Mouse (Mus musculus): Measurements from ENCODE around the gene Casz1. TPM values are rescaled to one million over a fixed set of nuclear protein-coding genes. Genes with fewer than 3 reads are reported as not detected.
A peak's percentile ranks its signal among the peaks of the same experiment; 100 is the strongest.

Casz1 gene
- total RNA-seq (2021), result 1 to 10 TPM; 1.0 to 1.5 TPM
- long read RNA-seq, experiment 1, partial matches to known transcripts, result 5 of 5 reads
- long read RNA-seq, experiment 1, other reads (novel, unspliced or antisense), result 0 of 5 reads
- long read RNA-seq, experiment 2, partial matches to known transcripts, result 0 of 2 reads
- long read RNA-seq, experiment 2, other reads (novel, unspliced or antisense), result 2 of 2 reads

DNA sequence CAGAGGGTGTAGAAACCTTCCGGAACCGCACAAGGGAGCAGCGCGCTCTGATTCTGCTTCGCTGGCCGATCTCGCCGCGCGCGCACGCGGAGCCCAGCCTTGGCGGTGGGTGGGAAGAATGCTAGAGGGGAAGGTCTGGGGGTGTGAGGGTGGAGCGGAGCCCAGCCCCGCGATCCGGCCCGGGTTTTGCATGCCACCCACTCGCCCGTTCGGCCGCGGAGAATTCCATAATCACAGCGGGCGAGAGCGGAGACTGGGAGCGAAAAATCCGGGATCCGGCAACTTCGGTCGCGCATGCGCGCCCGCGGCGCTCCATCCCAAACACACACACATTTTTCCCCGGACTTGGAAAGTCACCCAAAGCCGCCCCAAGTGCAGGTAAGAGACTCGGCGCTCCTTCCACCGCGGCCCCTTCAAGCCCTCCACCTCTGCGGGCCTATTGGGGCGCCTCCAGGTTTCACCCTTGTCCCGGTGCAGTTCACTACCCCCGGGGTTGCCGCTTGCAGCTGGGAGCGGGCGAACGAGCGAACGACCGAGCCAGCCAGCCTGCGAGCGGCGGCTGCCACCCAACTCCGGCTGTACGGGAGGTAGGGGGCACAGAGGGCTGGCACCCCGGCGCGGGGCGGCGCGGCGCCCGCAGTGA is at the start of gene Casz1:
TSS of gene Casz1 (plus strand) at position 293 of the 643 bp plus-strand sequence.
- DNase-seq (ENCODE audit: extremely low spot score in 1 of 2, low spot score in 2 of 2), result peak; percentile 88 to 91
- intact Hi-C loops (cut with DNase I), result loop anchor here (2.0 kb wide), 2 partner anchors 61 to 97 kb away; no protein-coding TSS in a partner anchor
- no peak within 1 kb of the TSS for H3K27ac ChIP-seq
- TF ChIP-seq CTCF (IDR thresholded peaks at IDR 0.05), result no peak; the same call in 1 of the 2 replicates
- H3K4me3 ChIP-seq, result peak within 1 kb of the TSS; percentile 60

DNA sequence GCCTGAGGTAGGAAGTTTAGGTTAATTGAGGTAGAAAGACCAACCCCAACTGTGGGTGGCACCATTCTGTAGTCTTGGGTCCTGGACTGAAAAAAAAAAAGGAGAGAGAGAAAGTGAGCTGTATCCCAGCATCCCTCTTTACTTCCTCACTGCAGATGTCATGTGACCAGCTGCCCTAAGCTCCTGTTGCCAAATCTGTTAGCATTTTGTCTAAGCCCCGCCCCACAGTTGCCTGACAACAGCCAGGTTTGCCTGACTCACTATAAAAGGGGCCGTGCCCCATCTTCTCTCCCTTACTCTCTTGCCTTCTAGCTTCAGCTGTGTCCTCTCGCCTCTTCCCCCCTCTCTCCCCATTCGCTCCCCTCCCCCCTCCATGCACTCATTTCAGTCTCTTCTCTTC is 45.4 kb upstream of the Casz1 start:
- DNase-seq (ENCODE audit: extremely low spot score in 1 of 2, low spot score in 2 of 2), result no peak
- Histone ChIP-seq H3K27ac (no peak overlapping the region), H3K4me3 (no peak overlapping the region)
- TF ChIP-seq CTCF (IDR thresholded peaks at IDR 0.05), result no peak
- intact Hi-C loops (cut with DNase I), result no loop called here

DNA sequence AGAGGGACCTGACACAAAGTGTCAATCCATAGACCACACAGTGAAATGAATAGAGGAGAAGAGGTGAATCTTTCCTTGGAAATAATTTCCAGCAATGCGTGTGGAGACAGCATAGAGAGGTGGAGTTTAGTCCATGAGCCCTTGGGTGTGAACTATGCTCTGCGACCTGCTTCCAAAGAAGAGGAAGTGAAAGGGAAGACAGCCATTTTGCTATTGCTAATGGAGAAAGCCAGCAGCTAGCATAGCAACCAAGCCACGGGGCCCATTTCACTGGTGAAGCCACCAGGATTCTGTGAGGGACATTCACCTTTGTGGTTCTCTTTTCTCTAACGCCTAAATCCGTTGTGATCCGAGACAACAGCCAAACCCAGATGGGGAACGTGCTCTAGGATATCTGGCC is 44.1 kb upstream of the Casz1 start:
- H3K4me3 ChIP-seq, result no peak overlapping the region
- intact Hi-C loops (cut with DNase I), result no loop called here
- no peak for DNase-seq (ENCODE audit: extremely low spot score in 1 of 2, low spot score in 2 of 2)
- H3K27ac ChIP-seq, result no peak overlapping the region
- no peak for TF ChIP-seq CTCF (IDR thresholded peaks at IDR 0.05)

DNA sequence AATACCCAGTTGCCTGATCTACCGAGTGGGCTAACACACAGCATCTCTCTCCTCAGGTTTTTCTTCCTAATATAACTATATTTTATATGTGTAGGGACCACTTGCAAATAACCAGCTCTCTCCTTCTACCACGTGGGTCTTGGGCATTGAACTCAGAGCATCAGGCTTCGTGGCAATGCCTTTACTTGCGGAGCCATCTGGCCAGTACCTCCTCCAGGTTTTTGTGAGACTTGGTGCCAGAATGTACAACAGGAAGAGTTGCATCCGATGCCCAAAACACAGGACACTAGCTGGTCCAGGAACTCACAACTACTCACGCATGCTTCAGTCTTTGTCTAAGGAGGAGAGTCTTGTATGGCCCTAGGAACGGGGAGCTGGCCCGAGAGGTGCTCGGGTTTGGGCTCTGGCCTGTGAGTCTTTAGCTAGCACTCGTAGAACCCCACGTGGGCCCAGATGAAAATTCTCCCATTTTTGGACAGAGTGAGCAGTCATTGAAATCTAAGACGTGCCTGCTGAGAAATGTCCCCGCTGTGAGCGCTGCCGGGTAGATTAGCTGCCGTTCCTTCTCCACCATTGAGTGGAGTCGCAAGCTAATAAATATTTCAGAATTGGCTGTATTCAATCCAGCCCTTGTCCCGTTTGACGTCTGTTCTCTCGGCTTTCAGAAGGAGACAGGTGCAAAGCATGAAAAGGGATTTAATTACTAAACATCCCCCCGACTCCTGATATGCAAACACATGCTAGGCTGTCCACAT is 38.0 kb upstream of the Casz1 start:
- no peak for DNase-seq (ENCODE audit: extremely low spot score in 1 of 2, low spot score in 2 of 2)
- no peak for TF ChIP-seq CTCF (IDR thresholded peaks at IDR 0.05)
- H3K4me3 ChIP-seq, result no peak overlapping the region
- H3K27ac ChIP-seq, result no peak overlapping the region
- intact Hi-C loops (cut with DNase I), result no loop called here

DNA sequence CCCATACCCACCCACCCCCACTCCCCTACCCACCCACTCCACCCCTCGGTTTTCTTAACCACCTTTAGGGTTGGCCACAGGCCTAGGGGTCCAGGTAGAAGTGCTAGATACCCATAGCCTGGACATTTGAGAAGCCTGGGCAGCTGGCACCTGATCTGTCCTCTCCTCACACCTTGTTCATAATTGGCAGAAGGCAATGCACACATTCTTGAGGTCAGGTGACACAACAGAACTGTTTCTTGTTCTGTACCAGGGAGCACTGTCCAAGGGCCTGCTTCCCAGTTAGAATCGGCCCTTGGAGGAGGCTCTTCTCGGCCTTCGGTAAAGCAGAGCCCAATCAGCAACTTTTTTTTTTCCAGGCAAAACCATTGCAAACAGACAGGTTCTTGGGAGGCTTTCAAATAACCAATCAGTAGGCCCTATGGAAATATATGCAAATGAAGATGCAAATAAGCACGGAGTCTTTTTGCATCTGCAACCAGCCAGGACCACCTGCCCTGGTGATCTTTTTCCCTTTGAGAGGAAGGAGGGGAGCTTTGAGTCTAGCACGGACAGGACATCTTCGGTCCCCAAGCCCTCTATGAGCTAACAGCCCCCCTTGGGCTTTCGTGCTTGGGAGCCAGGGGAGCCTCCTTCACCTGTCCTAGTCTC is 36.4 kb upstream of the Casz1 start:
- Histone ChIP-seq H3K27ac (no peak overlapping the region), H3K4me3 (no peak overlapping the region)
- intact Hi-C loops (cut with DNase I), result no loop called here
- DNase-seq (ENCODE audit: extremely low spot score in 1 of 2, low spot score in 2 of 2), result no peak
- TF ChIP-seq CTCF (IDR thresholded peaks at IDR 0.05), result no peak

DNA sequence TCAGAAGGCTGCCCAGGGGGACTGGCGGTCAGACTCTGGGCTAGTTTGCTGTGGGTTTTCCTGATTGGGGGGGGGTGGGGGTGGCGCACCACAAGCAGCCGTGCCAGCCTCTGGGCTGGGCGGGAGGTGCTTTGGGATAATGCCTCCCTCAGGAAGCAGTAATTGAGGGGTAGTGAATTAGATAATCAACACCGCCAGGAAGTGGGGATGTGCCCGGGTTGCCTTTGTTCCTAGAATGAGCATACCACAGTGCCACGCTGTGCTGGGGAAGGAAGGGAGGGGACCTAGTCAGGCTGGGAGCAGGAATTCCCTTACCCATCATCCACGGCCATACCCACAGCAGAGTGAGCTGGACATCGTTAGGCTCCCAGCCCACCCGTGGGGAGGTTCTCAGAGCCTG is 35.6 kb upstream of the Casz1 start:
- intact Hi-C loops (cut with DNase I), result no loop called here
- no peak overlapping the region for H3K27ac ChIP-seq
- DNase-seq (ENCODE audit: extremely low spot score in 1 of 2, low spot score in 2 of 2), result no peak
- TF ChIP-seq CTCF (IDR thresholded peaks at IDR 0.05), result no peak
- H3K4me3 ChIP-seq, result no peak overlapping the region

DNA sequence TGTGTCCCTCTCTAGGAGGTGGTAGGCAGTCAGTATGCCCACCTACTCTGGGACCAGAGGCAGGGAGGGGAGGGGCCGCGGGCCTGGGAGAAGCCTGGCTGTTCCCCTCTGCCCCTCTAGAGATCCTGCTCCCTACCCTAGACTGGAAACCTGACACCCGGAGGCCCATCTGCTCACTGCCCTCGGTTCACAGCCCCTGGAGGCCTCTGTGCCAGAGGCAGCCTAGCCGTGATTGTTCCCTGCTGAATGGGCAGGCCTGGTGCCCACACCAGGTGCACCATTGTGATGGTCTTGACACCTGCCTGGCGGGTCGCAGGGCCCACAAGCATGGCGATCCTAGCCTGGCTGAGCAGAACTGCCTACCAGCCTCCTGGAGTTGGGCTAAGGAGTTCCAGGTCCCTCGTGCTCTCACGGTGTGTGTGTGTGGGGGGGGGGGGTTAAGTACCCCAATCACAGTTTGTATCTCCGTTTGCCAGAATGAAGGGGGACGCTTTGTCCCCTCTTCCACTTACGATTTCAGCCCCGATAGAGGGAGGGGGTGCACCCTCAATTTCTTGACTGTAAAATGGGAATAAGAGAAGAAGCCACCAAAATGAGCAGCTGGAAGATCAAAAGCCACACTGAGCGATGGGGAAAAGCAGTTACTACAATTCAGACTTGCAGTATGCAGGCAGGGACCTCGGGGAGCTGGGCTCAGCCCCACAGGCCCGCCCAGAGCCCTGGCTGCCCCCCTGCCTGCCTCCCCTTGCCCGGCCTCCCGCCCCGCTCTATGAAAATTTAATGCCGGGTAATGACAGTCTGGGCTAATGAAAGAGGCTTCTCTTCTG is 33.4 kb upstream of the Casz1 start:
- Histone ChIP-seq H3K27ac (no peak overlapping the region), H3K4me3 (no peak overlapping the region)
- no peak for DNase-seq (ENCODE audit: extremely low spot score in 1 of 2, low spot score in 2 of 2)
- intact Hi-C loops (cut with DNase I), result no loop called here
- no peak for TF ChIP-seq CTCF (IDR thresholded peaks at IDR 0.05)

DNA sequence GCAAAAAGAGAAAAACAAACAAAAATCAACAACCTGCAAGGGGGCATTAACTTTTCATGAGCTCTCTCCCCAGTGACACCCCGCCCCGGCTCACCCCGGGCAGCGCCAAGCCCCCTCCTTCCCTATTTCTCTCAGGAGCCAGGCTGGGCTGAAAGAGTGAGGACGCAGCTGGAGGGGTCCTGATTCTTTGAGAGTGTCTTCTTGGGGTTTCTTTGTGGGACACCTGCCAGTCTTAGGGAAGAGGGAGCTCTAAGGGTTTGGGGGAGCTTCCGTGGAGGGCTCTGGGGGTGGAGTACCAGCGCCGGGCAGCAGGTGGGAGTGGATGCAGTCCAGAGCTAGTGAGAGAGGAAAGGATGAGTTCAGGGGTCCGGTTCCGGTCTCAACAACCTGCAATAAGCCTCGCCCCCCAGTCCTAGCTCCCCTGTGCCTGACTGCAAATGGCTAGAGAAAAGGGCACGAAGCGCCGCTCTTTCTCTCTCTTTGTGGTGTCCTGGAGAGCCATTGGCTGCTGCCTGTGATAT is 32.8 kb upstream of the Casz1 start:
- TF ChIP-seq CTCF (IDR thresholded peaks at IDR 0.05), result no peak; the same call in 1 of the 2 replicates
- Histone ChIP-seq H3K27ac (no peak overlapping the region), H3K4me3 (no peak overlapping the region)
- DNase-seq (ENCODE audit: extremely low spot score in 1 of 2, low spot score in 2 of 2), result no peak
- intact Hi-C loops (cut with DNase I), result no loop called here

DNA sequence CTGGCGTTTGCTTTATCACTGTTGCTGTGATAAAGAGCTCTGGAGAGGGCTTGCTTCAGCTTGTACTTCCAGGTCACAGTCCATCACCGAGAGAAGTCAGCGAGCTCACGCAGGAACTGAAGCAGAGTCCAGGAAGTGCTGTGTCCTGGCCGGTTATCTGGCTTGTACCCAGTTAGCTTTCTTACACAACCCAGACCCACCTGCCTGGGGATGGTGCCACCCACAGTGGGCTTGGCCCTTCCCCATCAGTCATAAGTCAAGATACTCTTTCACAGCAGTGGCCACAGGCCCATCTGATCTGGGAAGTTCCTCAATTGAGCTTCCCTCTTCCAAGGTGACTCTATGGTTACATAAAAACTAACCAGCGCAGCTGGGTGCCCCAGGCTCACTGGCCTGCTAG is 31.6 kb upstream of the Casz1 start:
- H3K27ac ChIP-seq, result no peak overlapping the region
- TF ChIP-seq CTCF (IDR thresholded peaks at IDR 0.05), result no peak
- H3K4me3 ChIP-seq, result no peak overlapping the region
- DNase-seq (ENCODE audit: extremely low spot score in 1 of 2, low spot score in 2 of 2), result no peak
- intact Hi-C loops (cut with DNase I), result no loop called here

DNA sequence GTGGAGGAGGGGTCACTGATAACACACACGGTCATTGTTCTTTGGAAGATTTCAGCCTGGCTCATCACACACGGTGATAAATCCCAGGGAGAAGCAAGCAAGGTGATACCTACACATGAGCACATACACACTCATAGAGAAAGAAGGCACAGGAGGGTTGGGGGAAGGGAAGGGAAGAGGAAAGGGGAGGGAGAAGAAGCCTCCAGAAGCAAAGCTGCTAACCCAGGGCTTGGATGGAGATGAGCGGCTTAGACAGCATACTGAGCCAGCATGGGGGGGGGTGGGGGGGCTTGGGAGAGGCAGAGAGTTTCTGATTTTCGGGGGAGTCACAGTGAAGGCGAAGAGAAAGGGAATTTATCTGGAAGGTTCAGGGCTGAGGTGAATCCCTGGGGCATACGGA is 30.2 kb upstream of the Casz1 start:
- TF ChIP-seq CTCF (IDR thresholded peaks at IDR 0.05), result no peak
- intact Hi-C loops (cut with DNase I), result no loop called here
- no peak for DNase-seq (ENCODE audit: extremely low spot score in 1 of 2, low spot score in 2 of 2)
- H3K4me3 ChIP-seq, result no peak overlapping the region
- H3K27ac ChIP-seq, result no peak overlapping the region

Measured in left cerebral cortex, adult 2 months (tissue).